ENCODE assay signal across 11 mouse cellular contexts in genomic region chr12:52741801-52742200, GRCm38 (mm10). TPM values are rescaled to one million over a fixed set of nuclear protein-coding genes. Genes with fewer than 3 reads are reported as not detected.
"Had no signal": no experiment of that assay in that cellular context is flagged by ENCODE, and none has a peak within 500 bp of the region (broad histone marks: within the 10 kb centered on the region; RNA-seq: fewer than 3 reads in every experiment).

No protein-coding gene starts in this region.

- DNase-seq: kidney, adult 2 months; kidney, postnatal 25 days; liver; lung, adult 18-20 months; lung, postnatal 10 days; lung, postnatal 36 days; retina, postnatal 1 day; thymus, adult 2 months; thymus, postnatal 14 days; thymus, postnatal 4 days had no signal

RNA-seq across cellular contexts. Expression of gene Akap6, which starts 42.6 kb away (rescaled TPM):
- total RNA-seq: monocyte, adult 5-6 weeks had no signal
